Mouse (Mus musculus) left cerebral cortex, adult 8-10 months (tissue): ENCODE data around the gene Inpp1. TPM values are rescaled to one million over a fixed set of nuclear protein-coding genes. Genes with fewer than 3 reads are reported as not detected.
"Not testable (repeated sequence)": the region's sequence is repeated elsewhere in the genome, so short reads cannot be mapped to it uniquely, and the experiment has no call there.

Source experiments
- DNase-seq, 2 experiments: peaks; one replicate each; pipeline ENCODE4 v3.0.0; 2022; ENCODE audit warnings: low spot score in 2 of 2
- total RNA-seq, 4 experiments: library from RNA; stranded (reverse); gene quantifications; 2 replicates each; pipeline ENCODE4 v1.2.4; 2022

The Inpp1 gene
- 10 to 100 TPM; 33.6 to 39.4 (median 38.0) TPM for total RNA-seq

- peak; percentile 54 to 62 for DNase-seq
Observed at GRCm38 (mm10) chr1:52816910-52817812, at the start of gene Inpp1. Gene Inpp1, minus strand, starts transcription at chr1:52817688.

GRCm38 (mm10) chr1:52866007-52866406 lies 48.5 kb upstream of the Inpp1 start:
- no peak for DNase-seq

GRCm38 (mm10) chr1:52864220-52864619 lies 46.7 kb upstream of the Inpp1 start:
- DNase-seq = no peak

- no peak for DNase-seq
Observed at GRCm38 (mm10) chr1:52855904-52856601, 38.6 kb upstream of the Inpp1 start.

- DNase-seq = not testable (repeated sequence)
Observed at GRCm38 (mm10) chr1:52854029-52854428, 36.5 kb upstream of the Inpp1 start.

- DNase-seq = no peak
Observed at GRCm38 (mm10) chr1:52849422-52849821, 31.9 kb upstream of the Inpp1 start.

- no peak for DNase-seq
Observed at GRCm38 (mm10) chr1:52846556-52846955, 29.1 kb upstream of the Inpp1 start.

GRCm38 (mm10) chr1:52844782-52845665 lies 27.5 kb upstream of the Inpp1 start, which contains the start of gene Hibch:
Gene Hibch, plus strand, starts transcription at chr1:52844929.
- peak; percentile 93 to 99 for DNase-seq

- no peak for DNase-seq
Observed at GRCm38 (mm10) chr1:52844354-52844753, 26.9 kb upstream of the Inpp1 start.

- DNase-seq = no peak
Observed at GRCm38 (mm10) chr1:52839099-52839498, 21.6 kb upstream of the Inpp1 start.

- DNase-seq = no peak
Observed at GRCm38 (mm10) chr1:52817813-52818147, 292 bp upstream of the Inpp1 start.

GRCm38 (mm10) chr1:52816232-52816891 lies 1.1 kb downstream of the Inpp1 start:
- no peak for DNase-seq

GRCm38 (mm10) chr1:52808456-52808855 lies 9.0 kb downstream of the Inpp1 start:
- no peak for DNase-seq

GRCm38 (mm10) chr1:52805041-52805440 lies 12.4 kb downstream of the Inpp1 start:
- DNase-seq = no peak

GRCm38 (mm10) chr1:52802406-52802975 lies 15.0 kb downstream of the Inpp1 start:
- DNase-seq = no peak

GRCm38 (mm10) chr1:52801651-52802050 lies 15.8 kb downstream of the Inpp1 start:
- DNase-seq = no peak

GRCm38 (mm10) chr1:52800340-52800740 lies 17.1 kb downstream of the Inpp1 start:
- peak in 1 of 2 experiments; percentile 45 for DNase-seq

- DNase-seq = no peak
Observed at GRCm38 (mm10) chr1:52799772-52800171, 17.7 kb downstream of the Inpp1 start.

- DNase-seq = peak; percentile 43 to 75
Observed at GRCm38 (mm10) chr1:52799056-52799726, 18.3 kb downstream of the Inpp1 start.

- DNase-seq = no peak
Observed at GRCm38 (mm10) chr1:52795927-52796326, 21.6 kb downstream of the Inpp1 start.
